Mouse (Mus musculus): ENCODE data around the gene Lrr1.
A peak's percentile ranks its signal among the peaks of the same experiment; 100 is the strongest.

- TF ChIP-seq POLR2A (IDR thresholded peaks at IDR 0.05; ENCODE audit: low read depth, low read length) = peak; percentile 42
- TF ChIP-seq CTCF (IDR thresholded peaks at IDR 0.05; ENCODE audit: borderline replicate concordance, insufficient read depth, low read length) = no peak
These were observed 59.3 kb downstream of the Lrr1 start, which contains the start of gene Pole2 for GRCm38 (mm10) chr12:69227776-69228466.
